Mouse (Mus musculus): ENCODE data around the gene Polr2e. TPM values are rescaled to one million over a fixed set of nuclear protein-coding genes. Genes with fewer than 3 reads are reported as not detected.
A peak's percentile ranks its signal among the peaks of the same experiment; 100 is the strongest.

Polr2e gene
- polyA plus RNA-seq, 1 experiment from 2014 or later: 134 TPM

- Histone ChIP-seq H3K36me3 (peaks cover 22% of the 10 kb centered on the region), H3K27ac (replicated peaks) (no peak overlapping the region), H3K27me3 (replicated peaks) (no peaks in the 10 kb centered on the region), H3K4me2 (peak overlapping the region; percentile 39), H3K4me3 (replicated peaks) (no peak overlapping the region), H3K4me1 (peaks cover 25% of the 10 kb centered on the region), H3K9me3 (replicated peaks) (no peaks in the 10 kb centered on the region), H3K9ac (replicated peaks) (no peak overlapping the region)
- 17% methylated on average over 28 of the region's 28 CpGs for WGBS
- no peak for ATAC-seq (ENCODE audit: low FRiP score)
Observed at GRCm38 (mm10) chr10:80074813-80075601, 35.4 kb upstream of the Polr2e start.

DNA sequence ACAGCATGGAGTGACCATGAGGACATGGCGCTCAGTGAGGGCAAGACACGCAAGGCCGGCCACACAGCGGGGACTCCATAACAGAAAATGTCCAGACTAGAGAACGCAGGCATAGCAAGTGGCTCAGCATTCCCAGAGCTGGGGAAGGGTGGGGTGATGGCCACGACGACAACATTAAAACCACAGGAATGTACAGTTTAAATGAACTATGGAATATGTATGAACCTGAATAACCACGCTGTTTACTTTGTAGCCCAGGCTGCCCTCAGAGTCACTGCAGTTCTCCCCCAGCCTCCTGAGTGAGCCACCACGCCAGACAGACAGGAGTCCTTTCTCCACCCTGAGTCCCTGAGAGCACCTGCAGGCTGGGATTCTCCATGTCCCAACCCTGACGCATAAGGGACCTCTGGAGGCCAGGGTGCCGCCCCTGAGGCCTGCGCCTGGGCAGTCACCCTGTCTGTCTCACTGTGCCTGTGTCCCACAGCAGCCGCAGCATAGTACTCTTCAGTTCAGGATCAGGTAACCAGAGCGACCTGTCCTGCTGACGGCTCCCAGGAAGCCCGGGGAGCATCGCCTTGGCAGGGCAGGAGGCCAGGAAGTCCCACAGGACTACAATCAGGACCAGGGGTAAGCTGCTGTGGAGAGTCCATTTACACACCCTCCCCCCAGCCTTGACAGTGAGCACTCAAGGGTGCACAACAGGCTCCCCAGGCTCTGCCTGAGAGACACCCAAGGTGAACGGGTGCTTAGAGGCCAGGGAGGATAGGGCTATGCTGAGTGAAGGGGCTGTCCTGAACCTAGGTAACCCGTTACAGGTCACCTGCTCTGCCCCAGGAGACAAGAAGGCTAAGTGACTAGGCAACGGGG, 33.3 kb upstream of the Polr2e start:
- WGBS: 85% methylated on average over 20 of the region's 20 CpGs
- no peak overlapping the region for H3K9ac ChIP-seq (replicated peaks)
- no peak for ATAC-seq (ENCODE audit: low FRiP score)

DNA sequence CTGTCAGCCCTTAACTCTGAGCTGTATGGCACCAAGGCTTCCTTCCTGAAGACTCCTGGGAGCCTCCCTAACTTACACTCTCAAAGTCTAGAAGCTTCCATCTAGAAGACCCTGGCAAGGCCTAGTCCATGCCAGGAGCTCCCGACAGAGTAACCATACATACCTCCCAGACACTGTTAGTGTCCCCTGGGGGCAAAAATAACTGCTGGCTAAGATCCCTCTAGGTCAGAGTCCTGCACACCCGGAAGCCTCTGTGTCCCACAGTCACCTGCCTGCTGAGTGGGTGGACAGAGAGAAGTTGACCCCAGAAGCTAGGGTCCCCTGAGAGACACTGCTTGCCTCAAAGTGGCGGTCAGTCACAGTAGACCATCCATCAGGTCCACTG, 31.9 kb upstream of the Polr2e start:
- no peak for ATAC-seq (ENCODE audit: low FRiP score)
- Histone ChIP-seq H3K9ac (replicated peaks) (no peak overlapping the region), H3K4me1 (peaks cover 25% of the 10 kb centered on the region), H3K4me2 (no peak overlapping the region), H3K9me3 (replicated peaks) (no peaks in the 10 kb centered on the region), H3K27me3 (replicated peaks) (no peaks in the 10 kb centered on the region), H3K4me3 (replicated peaks) (no peak overlapping the region), H3K27ac (replicated peaks) (peak overlapping the region; percentile 71), H3K36me3 (peaks cover 10% of the 10 kb centered on the region; the same call in 1 of the 2 replicates)
- WGBS: 84% methylated on average over 3 of the region's 3 CpGs

More for the DNA sequence above, 33.3 kb upstream of the Polr2e start:
- peaks cover 25% of the 10 kb centered on the region for H3K4me1 ChIP-seq
- no peaks in the 10 kb centered on the region for H3K9me3 ChIP-seq (replicated peaks)
- peaks cover 6% of the 10 kb centered on the region; the same call in 1 of the 2 replicates for H3K36me3 ChIP-seq
- H3K4me3 ChIP-seq (replicated peaks): no peak overlapping the region
- no peak overlapping the region for H3K4me2 ChIP-seq
- no peak overlapping the region for H3K27ac ChIP-seq (replicated peaks)
- H3K27me3 ChIP-seq (replicated peaks): no peaks in the 10 kb centered on the region

GRCm38 (mm10) chr10:80070837-80071515, 31.4 kb upstream of the Polr2e start:
- 65% methylated on average over 9 of the region's 9 CpGs for WGBS
- Histone ChIP-seq H3K27ac (replicated peaks) (peak overlapping the region; percentile 71), H3K9me3 (replicated peaks) (no peaks in the 10 kb centered on the region), H3K4me2 (no peak overlapping the region), H3K4me1 (peaks cover 25% of the 10 kb centered on the region), H3K9ac (replicated peaks) (no peak overlapping the region), H3K27me3 (replicated peaks) (no peaks in the 10 kb centered on the region), H3K4me3 (replicated peaks) (no peak overlapping the region), H3K36me3 (peaks cover 12% of the 10 kb centered on the region; the same call in 1 of the 2 replicates)
- ATAC-seq (ENCODE audit: low FRiP score): no peak

- H3K9ac ChIP-seq (replicated peaks): no peak overlapping the region
- no peak overlapping the region for H3K27ac ChIP-seq (replicated peaks)
- ATAC-seq (ENCODE audit: low FRiP score): no peak
- 85% methylated on average over 4 of the region's 4 CpGs for WGBS
- H3K4me1 ChIP-seq: peaks cover 16% of the 10 kb centered on the region
- no peak overlapping the region for H3K4me2 ChIP-seq
- no peak overlapping the region for H3K4me3 ChIP-seq (replicated peaks)
- no peaks in the 10 kb centered on the region for H3K27me3 ChIP-seq (replicated peaks)
- peaks cover 15% of the 10 kb centered on the region; the same call in 1 of the 2 replicates for H3K36me3 ChIP-seq
- no peaks in the 10 kb centered on the region for H3K9me3 ChIP-seq (replicated peaks)
Observed at GRCm38 (mm10) chr10:80069948-80070450, 30.4 kb upstream of the Polr2e start.

GRCm38 (mm10) chr10:80069251-80069650, 29.7 kb upstream of the Polr2e start:
- WGBS: 91% methylated on average over 6 of the region's 7 CpGs
- ATAC-seq (ENCODE audit: low FRiP score): no peak

GRCm38 (mm10) chr10:80063877-80064650, 24.5 kb upstream of the Polr2e start:
- Histone ChIP-seq H3K9ac (replicated peaks) (peak overlapping the region; percentile 7; the same call in 1 of the 2 replicates), H3K36me3 (peaks cover 62% of the 10 kb centered on the region)

More at GRCm38 (mm10) chr10:80069251-80069650, 29.7 kb upstream of the Polr2e start:
- Histone ChIP-seq H3K27ac (replicated peaks) (no peak overlapping the region), H3K9me3 (replicated peaks) (no peaks in the 10 kb centered on the region), H3K4me1 (peaks cover 14% of the 10 kb centered on the region), H3K27me3 (replicated peaks) (no peaks in the 10 kb centered on the region), H3K4me3 (replicated peaks) (no peak overlapping the region), H3K4me2 (no peak overlapping the region), H3K36me3 (peaks cover 21% of the 10 kb centered on the region; the same call in 1 of the 2 replicates), H3K9ac (replicated peaks) (no peak overlapping the region)

DNA sequence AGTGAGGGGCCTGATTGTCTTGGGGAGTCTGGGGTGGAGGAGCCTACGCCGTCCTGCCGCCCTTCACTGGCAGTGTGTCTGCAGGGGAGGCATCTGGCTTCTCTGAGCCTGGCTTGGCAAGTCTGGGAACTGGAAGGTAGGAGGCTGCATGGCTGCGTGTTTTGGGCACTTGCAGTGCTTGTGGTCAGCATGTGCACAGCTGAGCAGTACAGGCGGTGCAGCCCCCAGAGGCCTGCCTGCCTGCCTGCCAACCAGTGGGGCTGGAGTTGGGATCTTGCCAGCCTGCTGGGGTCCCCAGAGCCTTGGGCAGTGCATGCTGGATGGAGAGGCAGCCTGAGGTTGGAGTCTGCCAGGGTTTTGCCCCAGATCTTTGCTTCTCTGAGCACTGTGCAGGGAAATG, 23.5 kb upstream of the Polr2e start:
- H3K4me3 ChIP-seq (replicated peaks): no peak overlapping the region
- H3K4me2 ChIP-seq: no peak overlapping the region
- no peaks in the 10 kb centered on the region for H3K27me3 ChIP-seq (replicated peaks)
- peak overlapping the region; percentile 7; the same call in 1 of the 2 replicates for H3K9ac ChIP-seq (replicated peaks)
- peaks cover 71% of the 10 kb centered on the region for H3K36me3 ChIP-seq
- ATAC-seq (ENCODE audit: low FRiP score): no peak
- peak overlapping the region; percentile 28 for H3K27ac ChIP-seq (replicated peaks)
- no peaks in the 10 kb centered on the region for H3K9me3 ChIP-seq (replicated peaks)
- 82% methylated on average over 5 of the region's 5 CpGs for whole genome bisulfite sequencing
- peaks cover 8% of the 10 kb centered on the region; the same call in 1 of the 2 replicates for H3K4me1 ChIP-seq

More at GRCm38 (mm10) chr10:80063877-80064650, 24.5 kb upstream of the Polr2e start:
- no peak overlapping the region for H3K4me2 ChIP-seq
- H3K4me1 ChIP-seq: peaks cover 8% of the 10 kb centered on the region; the same call in 1 of the 2 replicates
- WGBS: 76% methylated on average over 23 of the region's 23 CpGs
- H3K27me3 ChIP-seq (replicated peaks): no peaks in the 10 kb centered on the region
- H3K27ac ChIP-seq (replicated peaks): peak overlapping the region; percentile 28; the same call in 1 of the 2 replicates
- no peak for ATAC-seq (ENCODE audit: low FRiP score)
- no peaks in the 10 kb centered on the region for H3K9me3 ChIP-seq (replicated peaks)
- H3K4me3 ChIP-seq (replicated peaks): no peak overlapping the region

GRCm38 (mm10) chr10:80057683-80058326, 18.2 kb upstream of the Polr2e start:
- Histone ChIP-seq H3K9ac (replicated peaks) (no peak overlapping the region), H3K27me3 (replicated peaks) (no peaks in the 10 kb centered on the region), H3K36me3 (peaks cover 62% of the 10 kb centered on the region), H3K27ac (replicated peaks) (no peak overlapping the region), H3K4me1 (peaks cover 27% of the 10 kb centered on the region), H3K4me2 (no peak overlapping the region), H3K4me3 (replicated peaks) (no peak overlapping the region), H3K9me3 (replicated peaks) (no peaks in the 10 kb centered on the region)
- WGBS: 78% methylated on average over 30 of the region's 30 CpGs
- no peak for ATAC-seq (ENCODE audit: low FRiP score)

DNA sequence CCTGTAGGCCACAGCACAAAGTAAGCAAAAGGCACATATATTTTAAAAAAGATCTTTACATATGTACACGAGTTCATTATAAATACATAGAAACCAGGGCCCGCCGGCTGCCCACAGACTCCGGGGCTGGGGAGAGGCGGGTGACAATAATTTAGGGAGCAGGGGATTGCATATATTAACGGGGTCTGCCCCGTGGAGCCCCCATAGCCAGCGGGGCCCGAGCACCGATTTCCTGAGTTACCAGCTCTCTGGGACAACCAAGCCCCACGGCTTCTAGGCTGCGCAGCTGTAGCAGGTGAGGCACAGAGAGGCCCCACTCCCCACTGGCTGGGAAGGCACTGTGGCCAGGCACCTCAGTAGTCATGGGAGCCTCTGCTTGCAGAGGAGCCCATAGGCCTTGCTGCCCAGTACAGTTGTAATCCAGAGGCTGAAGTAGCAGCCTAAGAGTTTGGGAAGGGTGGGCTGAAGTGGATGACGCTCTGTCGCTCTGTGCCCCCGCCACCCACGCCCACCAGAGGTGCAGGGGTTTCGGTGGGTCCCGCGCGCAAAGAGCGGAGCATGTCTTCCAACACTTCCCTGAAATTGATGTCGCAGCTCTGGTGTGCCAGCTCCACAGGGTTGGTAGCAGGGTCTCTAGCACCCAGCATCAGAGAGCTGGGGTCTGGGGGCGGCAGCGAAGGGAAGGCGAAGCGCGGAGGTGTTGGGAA, 17.5 kb upstream of the Polr2e start:
- Histone ChIP-seq H3K27me3 (replicated peaks) (no peaks in the 10 kb centered on the region), H3K9ac (replicated peaks) (no peak overlapping the region), H3K9me3 (replicated peaks) (no peaks in the 10 kb centered on the region), H3K36me3 (peaks cover 56% of the 10 kb centered on the region), H3K27ac (replicated peaks) (no peak overlapping the region), H3K4me2 (no peak overlapping the region), H3K4me3 (replicated peaks) (no peak overlapping the region), H3K4me1 (peaks cover 30% of the 10 kb centered on the region)
- WGBS: 92% methylated on average over 27 of the region's 27 CpGs
- no peak for ATAC-seq (ENCODE audit: low FRiP score)
